ENCODE assay signal across 9 mouse cellular contexts in genomic region chr10:80407924-80408323, GRCm38 (mm10). TPM values are rescaled to one million over a fixed set of nuclear protein-coding genes. Genes with fewer than 3 reads are reported as not detected.
DNase-seq lines count a peak whose midpoint lies in the region; ATAC-seq lines count a peak whose summit lies in the region.
"Had no signal": no experiment of that assay in that cellular context is flagged by ENCODE, and none has a peak within 500 bp of the region (broad histone marks: within the 10 kb centered on the region; RNA-seq: fewer than 3 reads in every experiment).

No protein-coding gene starts in this region.

- H3K27me3 ChIP-seq in heart, embryonic 11.5 days (ENCODE audit: control insufficient read depth, insufficient read depth, low read length), result no peaks in the 10 kb centered on the region
- no peaks in the 10 kb centered on the region for H3K27me3 ChIP-seq in liver, embryonic 11.5 days (replicated peaks; ENCODE audit: control insufficient read depth, insufficient read depth, low read length)
- no peaks in the 10 kb centered on the region for H3K27me3 ChIP-seq in embryonic facial prominence, embryonic 10.5 days (replicated peaks; ENCODE audit: low read depth, poor library complexity, severe bottlenecking)
- H3K27me3 ChIP-seq in liver, embryonic 15.5 days, result no peaks in the 10 kb centered on the region
- H3K27me3 ChIP-seq: stomach, embryonic 15.5 days had no signal

- H3K4me3 ChIP-seq in heart, embryonic 11.5 days (ENCODE audit: low read depth, low read length), result no peak overlapping the region
- H3K4me3 ChIP-seq in liver, embryonic 11.5 days (ENCODE audit: low read depth, low read length), result peak overlapping the region; percentile 85
- peak overlapping the region; percentile 80 for H3K4me3 ChIP-seq in embryonic facial prominence, embryonic 10.5 days
- H3K4me3 ChIP-seq in liver, embryonic 15.5 days (replicated peaks), result peak overlapping the region; percentile 92; the same call in 1 of the 2 replicates

- no peak overlapping the region for H3K9ac ChIP-seq in heart, embryonic 11.5 days (ENCODE audit: low read depth, low read length)
- peak overlapping the region; percentile 84 for H3K9ac ChIP-seq in liver, embryonic 11.5 days (ENCODE audit: low read depth, low read length)
- H3K9ac ChIP-seq in liver, embryonic 15.5 days, result peak overlapping the region; percentile 85; the same call in 1 of the 2 replicates

- H3K4me1 ChIP-seq in heart, embryonic 11.5 days (ENCODE audit: control insufficient read depth, insufficient read depth, low read length), result peaks cover 19% of the 10 kb centered on the region
- peaks cover 24% of the 10 kb centered on the region for H3K4me1 ChIP-seq in liver, embryonic 11.5 days (replicated peaks; ENCODE audit: control insufficient read depth, insufficient read depth, low read length)
- H3K4me1 ChIP-seq in embryonic facial prominence, embryonic 10.5 days, result peaks cover 30% of the 10 kb centered on the region
- H3K4me1 ChIP-seq in liver, embryonic 15.5 days (replicated peaks), result peaks cover 52% of the 10 kb centered on the region

- no peak overlapping the region; the same call in 1 of the 2 replicates for H3K4me2 ChIP-seq in heart, embryonic 11.5 days
- peak overlapping the region; percentile 95 for H3K4me2 ChIP-seq in liver, embryonic 11.5 days
- H3K4me2 ChIP-seq in liver, embryonic 15.5 days, result peak overlapping the region; percentile 92

- H3K36me3 ChIP-seq in heart, embryonic 11.5 days (ENCODE audit: control insufficient read depth, insufficient read depth, low read length), result peaks cover 38% of the 10 kb centered on the region
- H3K36me3 ChIP-seq in liver, embryonic 11.5 days (ENCODE audit: control insufficient read depth, insufficient read depth, low read length), result peaks cover 45% of the 10 kb centered on the region
- peaks cover 70% of the 10 kb centered on the region for H3K36me3 ChIP-seq in embryonic facial prominence, embryonic 10.5 days (replicated peaks)
- H3K36me3 ChIP-seq in liver, embryonic 15.5 days (replicated peaks), result peaks cover 64% of the 10 kb centered on the region

- DNase-seq in heart, adult 18-20 months, result no peak
- DNase-seq in liver, embryonic 11.5 days (ENCODE audit: low spot score), result no peak
- DNase-seq in liver, result no peak
- DNase-seq in embryonic facial prominence, embryonic 10.5 days (ENCODE audit: low spot score), result no peak
- no peak for DNase-seq in ovary, postnatal 36 days (ENCODE audit: low spot score)
- DNase-seq in thymus, postnatal 0 days (ENCODE audit: low spot score), result no peak

- 0 out of 2 replicates have a peak overlapping the region, but pooled peaks have one; percentile 73 for H3K27ac ChIP-seq in heart, embryonic 11.5 days (ENCODE audit: low read depth, low read length)
- H3K27ac ChIP-seq in liver, embryonic 11.5 days (ENCODE audit: low read depth, low read length), result peak overlapping the region; percentile 96
- H3K27ac ChIP-seq in embryonic facial prominence, embryonic 10.5 days (replicated peaks), result no peak overlapping the region
- H3K27ac ChIP-seq in liver, embryonic 15.5 days (replicated peaks), result peak overlapping the region; percentile 92

- no peak for ATAC-seq in heart, embryonic 11.5 days (replicated peaks; ENCODE audit: insufficient number of reproducible peaks, low FRiP score, low TSS enrichment)
- no peak for ATAC-seq in liver, embryonic 11.5 days (replicated peaks; ENCODE audit: low FRiP score)
- ATAC-seq in liver, embryonic 15.5 days (ENCODE audit: insufficient read depth), result no peak

- no peaks in the 10 kb centered on the region for H3K9me3 ChIP-seq in heart, embryonic 11.5 days (replicated peaks; ENCODE audit: control insufficient read depth, low read length)
- no peaks in the 10 kb centered on the region for H3K9me3 ChIP-seq in liver, embryonic 11.5 days (ENCODE audit: control insufficient read depth, low read length)
- no peaks in the 10 kb centered on the region; the same call in 1 of the 2 replicates for H3K9me3 ChIP-seq in embryonic facial prominence, embryonic 10.5 days
- 0 out of 2 replicates have a peak, but pooled peaks cover 2% of the 10 kb centered on the region for H3K9me3 ChIP-seq in liver, embryonic 15.5 days (replicated peaks)

- WGBS in heart, embryonic 11.5 days (ENCODE audit: insufficient replicate concordance), result 57% methylated on average over 4 of the region's 4 CpGs
- 47% methylated on average over 4 of the region's 4 CpGs for WGBS in liver, embryonic 11.5 days
- WGBS in embryonic facial prominence, embryonic 10.5 days, result 59% methylated on average over 4 of the region's 4 CpGs
- 37% methylated on average over 4 of the region's 4 CpGs for WGBS in liver, embryonic 15.5 days (ENCODE audit: insufficient replicate concordance)

RNA-seq across cellular contexts. Expression of gene Uqcr11, which starts 1.3 kb away (rescaled TPM):
- 1,161 and 1,177 TPM in 2 replicates for polyA plus RNA-seq in heart, embryonic 11.5 days (2014; fragmentation: Nextera tagmentation; extraction: Ambion mirVana)
- 1,000 to 10,000 TPM; 1,809 to 1,881 TPM for total RNA-seq in heart, adult 18-20 months (2021)
- 835 and 866 TPM in 2 replicates for polyA plus RNA-seq in liver, embryonic 11.5 days (2014; fragmentation: Nextera tagmentation; extraction: Ambion mirVana)
- polyA plus RNA-seq in embryonic facial prominence, embryonic 10.5 days (2016; fragmentation: Nextera tagmentation; extraction: Ambion mirVana), result 615 and 629 TPM in 2 replicates
- 526 and 581 TPM in 2 replicates for polyA plus RNA-seq in liver, embryonic 15.5 days (2015; fragmentation: Nextera tagmentation; extraction: Ambion mirVana)
- 635 and 689 TPM in 2 replicates for polyA plus RNA-seq in thymus, postnatal 0 days (2015; fragmentation: Nextera tagmentation; extraction: Ambion mirVana)

RNA-seq across cellular contexts. Expression of gene Mbd3, which starts 8.6 kb away (rescaled TPM):
- polyA plus RNA-seq in heart, embryonic 11.5 days (2014; fragmentation: Nextera tagmentation; extraction: Ambion mirVana), result 151 and 171 TPM in 2 replicates
- total RNA-seq in heart, adult 18-20 months (2021), result 10 to 100 TPM; 93.3 to 97.7 TPM
- polyA plus RNA-seq in liver, embryonic 11.5 days (2014; fragmentation: Nextera tagmentation; extraction: Ambion mirVana), result 174 and 175 TPM in 2 replicates
- polyA plus RNA-seq in embryonic facial prominence, embryonic 10.5 days (2016; fragmentation: Nextera tagmentation; extraction: Ambion mirVana), result 371 and 377 TPM in 2 replicates
- polyA plus RNA-seq in liver, embryonic 15.5 days (2015; fragmentation: Nextera tagmentation; extraction: Ambion mirVana), result 63.2 and 74.5 TPM in 2 replicates
- polyA plus RNA-seq in thymus, postnatal 0 days (2015; fragmentation: Nextera tagmentation; extraction: Ambion mirVana), result 151 and 166 TPM in 2 replicates

RNA-seq across cellular contexts. Expression of gene Mex3d, which starts 20.5 kb away (rescaled TPM):
- 4.0 and 6.4 TPM in 2 replicates for polyA plus RNA-seq in heart, embryonic 11.5 days (2014; fragmentation: Nextera tagmentation; extraction: Ambion mirVana)
- total RNA-seq in heart, adult 18-20 months (2021), result 1 to 10 TPM; 6.4 to 7.8 TPM
- polyA plus RNA-seq in liver, embryonic 11.5 days (2014; fragmentation: Nextera tagmentation; extraction: Ambion mirVana), result 2.5 and 3.7 TPM in 2 replicates
- 6.4 and 7.1 TPM in 2 replicates for polyA plus RNA-seq in embryonic facial prominence, embryonic 10.5 days (2016; fragmentation: Nextera tagmentation; extraction: Ambion mirVana)
- 0.78 and 0.92 TPM in 2 replicates for polyA plus RNA-seq in liver, embryonic 15.5 days (2015; fragmentation: Nextera tagmentation; extraction: Ambion mirVana)
- polyA plus RNA-seq in thymus, postnatal 0 days (2015; fragmentation: Nextera tagmentation; extraction: Ambion mirVana), result 3.2 and 4.7 TPM in 2 replicates

RNA-seq across cellular contexts. Expression of gene Tcf3, which starts 25.5 kb away (rescaled TPM):
- polyA plus RNA-seq in heart, embryonic 11.5 days (2014; fragmentation: Nextera tagmentation; extraction: Ambion mirVana), result 66.1 and 69.8 TPM in 2 replicates
- 10 to 100 TPM; 15.6 to 17.3 TPM for total RNA-seq in heart, adult 18-20 months (2021)
- 148 and 149 TPM in 2 replicates for polyA plus RNA-seq in liver, embryonic 11.5 days (2014; fragmentation: Nextera tagmentation; extraction: Ambion mirVana)
- polyA plus RNA-seq in embryonic facial prominence, embryonic 10.5 days (2016; fragmentation: Nextera tagmentation; extraction: Ambion mirVana), result 225 and 235 TPM in 2 replicates
- 52.8 and 59.5 TPM in 2 replicates for polyA plus RNA-seq in liver, embryonic 15.5 days (2015; fragmentation: Nextera tagmentation; extraction: Ambion mirVana)
- polyA plus RNA-seq in thymus, postnatal 0 days (2015; fragmentation: Nextera tagmentation; extraction: Ambion mirVana), result 89.7 and 96.8 TPM in 2 replicates

RNA-seq across cellular contexts. Expression of gene Plk5, which starts 51.7 kb away (rescaled TPM):
- not detected in 2 replicates for polyA plus RNA-seq in heart, embryonic 11.5 days (2014; fragmentation: Nextera tagmentation; extraction: Ambion mirVana)
- total RNA-seq in heart, adult 18-20 months (2021), result 1 to 10 TPM in 1 of 2 experiments, under 1 TPM in 1; 0.69 to 1.2 TPM
- polyA plus RNA-seq in liver, embryonic 11.5 days (2014; fragmentation: Nextera tagmentation; extraction: Ambion mirVana), result 0.25 TPM in 2 replicates
- 0.37 and 0.43 TPM in 2 replicates for polyA plus RNA-seq in embryonic facial prominence, embryonic 10.5 days (2016; fragmentation: Nextera tagmentation; extraction: Ambion mirVana)
- polyA plus RNA-seq in liver, embryonic 15.5 days (2015; fragmentation: Nextera tagmentation; extraction: Ambion mirVana), result 0.03 and 0.06 TPM in 2 replicates
- 0.17 and 0.21 TPM in 2 replicates for polyA plus RNA-seq in thymus, postnatal 0 days (2015; fragmentation: Nextera tagmentation; extraction: Ambion mirVana)
